Mouse (Mus musculus): Measurements from ENCODE around the gene Gm3182. TPM values are rescaled to one million over a fixed set of nuclear protein-coding genes. Genes with fewer than 3 reads are reported as not detected.
"Not testable (repeated sequence)": the region's sequence is repeated elsewhere in the genome, so short reads cannot be mapped to it uniquely, and the experiment has no call there.

The Gm3182 gene
- not detected for total RNA-seq (2018; cell fraction: chromatin; rRNA removed)
- total RNA-seq (2018; cell fraction: cytosol; rRNA removed), result not detected
- total RNA-seq (2018; cell fraction: nucleus; rRNA removed), result not detected
- polyA plus RNA-seq (2018), result not detected in 3 replicates

- not testable (repeated sequence) for H3K36me3 ChIP-seq (ENCODE audit: inconsistent target); H3K27ac ChIP-seq; H3K79me2 ChIP-seq (ENCODE audit: inconsistent target); H3K4me3 ChIP-seq (ENCODE audit: inconsistent target)
- WGBS (ENCODE audit: missing documents), result no CpG with 5 or more reads among the region's 2 CpGs
Measured at GRCm38 (mm10) chr14:4481445-4481844, at the start of gene Gm3182. Gm3182 (plus strand) TSS chr14:4481745.

DNA sequence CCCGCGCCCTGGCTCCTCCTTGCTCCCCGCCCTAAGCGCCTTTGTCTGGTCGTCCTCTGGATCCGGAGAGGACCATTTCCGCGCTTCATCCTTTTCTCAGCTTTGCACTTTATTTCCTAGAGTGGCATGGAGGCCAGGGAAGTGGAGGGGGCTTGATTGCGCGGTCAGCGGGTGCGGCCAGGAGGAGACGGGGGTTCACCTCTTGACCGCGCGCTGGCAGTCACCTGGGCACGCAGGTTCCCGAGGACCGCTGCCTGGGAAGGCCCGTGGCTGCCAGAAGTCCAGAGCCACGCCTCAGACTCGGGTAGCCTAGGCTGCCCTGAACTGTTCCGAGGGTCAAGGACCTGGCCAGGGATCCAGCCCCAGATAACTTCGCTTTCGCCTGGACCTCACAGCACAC lies 17.9 kb downstream of the Gm3182 start:
- H3K4me3 ChIP-seq (ENCODE audit: inconsistent target); H3K79me2 ChIP-seq (ENCODE audit: inconsistent target); H3K27ac ChIP-seq; H3K36me3 ChIP-seq (ENCODE audit: inconsistent target): not testable (repeated sequence)
- WGBS (ENCODE audit: missing documents), result 3% methylated on average over 5 of the region's 25 CpGs

Other genes with a start within 250 kb of the Gm3182 start
- not detected in 3 replicates for gene Gm3138, start 232.1 kb upstream of the Gm3182 start, polyA plus RNA-seq (2018)
- not detected in 3 replicates for gene Gm3149, start 164.5 kb upstream of the Gm3182 start, polyA plus RNA-seq (2018)
- gene 2610042L04Rik, start 147.0 kb upstream of the Gm3182 start, polyA plus RNA-seq (2018), result not detected in 3 replicates
- gene Gm3159, start 84.2 kb upstream of the Gm3182 start, polyA plus RNA-seq (2018), result not detected in 3 replicates
- not detected in 3 replicates for gene Gm3164, start 66.3 kb upstream of the Gm3182 start, polyA plus RNA-seq (2018)
- gene Gm3173, start 50.8 kb upstream of the Gm3182 start, polyA plus RNA-seq (2018), result not detected in 3 replicates
- not detected in 3 replicates for gene Gm3047, start 73.7 kb downstream of the Gm3182 start, polyA plus RNA-seq (2018)
- not detected in 3 replicates for gene Gm8159, start 150.6 kb downstream of the Gm3182 start, polyA plus RNA-seq (2018)
- gene Gm3239, start 182.4 kb downstream of the Gm3182 start, polyA plus RNA-seq (2018), result not detected in 3 replicates
- not detected in 3 replicates for gene Gm7876, start 227.5 kb downstream of the Gm3182 start, polyA plus RNA-seq (2018)
- not detected in 3 replicates for gene Gm3252, start 245.0 kb downstream of the Gm3182 start, polyA plus RNA-seq (2018)